Mouse (Mus musculus) C2C12 (cell line): ENCODE results near the gene Spata45. TPM values are rescaled to one million over a fixed set of nuclear protein-coding genes. Genes with fewer than 3 reads are reported as not detected.

ENCODE experiments used
- H3K27me3 ChIP-seq: one replicate; pipeline ENCODE4 v1.6.1; 2011; ENCODE audit not compliant: control insufficient read depth, insufficient read depth, insufficient read length
- H3K36me3 ChIP-seq: one replicate; pipeline ENCODE4 v1.6.1; 2011; ENCODE audit not compliant: control insufficient read depth, insufficient read depth
- H3K4me3 ChIP-seq: one replicate; pipeline ENCODE4 v1.5.1; 2011; ENCODE audit warnings: mild to moderate bottlenecking, control low read depth; ENCODE audit not compliant: poor library complexity, insufficient read depth, severe bottlenecking
- H3K79me2 ChIP-seq: one replicate; pipeline ENCODE4 v1.6.1; 2011; ENCODE audit not compliant: control insufficient read depth, insufficient read depth
- H3K79me3 ChIP-seq: one replicate; pipeline ENCODE4 v1.6.1; 2011; ENCODE audit warnings: low read depth, control low read depth
- H3ac ChIP-seq: one replicate; pipeline ENCODE3; 2011; ENCODE audit warnings: low read depth; ENCODE audit not compliant: control insufficient read depth, insufficient read length
- CEBPB ChIP-seq: IDR thresholded peaks from one replicate; pipeline ENCODE4 v1.6.1; 2011; ENCODE audit warnings: low read depth, mild to moderate bottlenecking, control low read depth, moderate library complexity
- CTCF ChIP-seq: IDR thresholded peaks from one replicate; pipeline ENCODE4 v1.5.1; 2011; ENCODE audit not compliant: control insufficient read depth, insufficient read depth, insufficient read length
- FOSL1 ChIP-seq: IDR thresholded peaks from one replicate; pipeline ENCODE4 v1.8.0; 2011; ENCODE audit warnings: mild to moderate bottlenecking, low read length; ENCODE audit not compliant: poor library complexity, insufficient read depth, severe bottlenecking
- MAX ChIP-seq: IDR thresholded peaks from one replicate; pipeline ENCODE4 v1.6.1; 2011; ENCODE audit warnings: mild to moderate bottlenecking, control low read depth
- MYOD1 ChIP-seq: IDR thresholded peaks from one replicate; pipeline ENCODE4 v1.6.1; 2011; ENCODE audit warnings: low read depth; ENCODE audit not compliant: control insufficient read depth, insufficient read length
- MYOG ChIP-seq: IDR thresholded peaks from one replicate; pipeline ENCODE4 v1.6.1; 2011; ENCODE audit not compliant: control insufficient read depth, insufficient read length; ENCODE audit errors: extremely low read depth
- USF1 ChIP-seq: IDR thresholded peaks from one replicate; pipeline ENCODE4 v1.6.1; 2011; ENCODE audit warnings: low read depth, mild to moderate bottlenecking, control low read depth, moderate library complexity
- long read RNA-seq, 2 experiments: library from polyadenylated mRNA; unstranded; transcript quantifications; one replicate each; pipeline ENCODE4 v2.0.0; 2019 to 2020
- polyA plus RNA-seq: library from polyadenylated mRNA; unstranded; fragments of >200 nt; fragmentation: generic; extraction: Trizol; gene quantifications from one replicate; pipeline ENCODE4 v1.2.1, GENCODE M21; 2012; ENCODE audit warnings: missing spikeins

Gene Spata45
- not detected for polyA plus RNA-seq
- long read RNA-seq, experiment 1, result 0 reads
- long read RNA-seq, experiment 2, result 0 reads

DNA sequence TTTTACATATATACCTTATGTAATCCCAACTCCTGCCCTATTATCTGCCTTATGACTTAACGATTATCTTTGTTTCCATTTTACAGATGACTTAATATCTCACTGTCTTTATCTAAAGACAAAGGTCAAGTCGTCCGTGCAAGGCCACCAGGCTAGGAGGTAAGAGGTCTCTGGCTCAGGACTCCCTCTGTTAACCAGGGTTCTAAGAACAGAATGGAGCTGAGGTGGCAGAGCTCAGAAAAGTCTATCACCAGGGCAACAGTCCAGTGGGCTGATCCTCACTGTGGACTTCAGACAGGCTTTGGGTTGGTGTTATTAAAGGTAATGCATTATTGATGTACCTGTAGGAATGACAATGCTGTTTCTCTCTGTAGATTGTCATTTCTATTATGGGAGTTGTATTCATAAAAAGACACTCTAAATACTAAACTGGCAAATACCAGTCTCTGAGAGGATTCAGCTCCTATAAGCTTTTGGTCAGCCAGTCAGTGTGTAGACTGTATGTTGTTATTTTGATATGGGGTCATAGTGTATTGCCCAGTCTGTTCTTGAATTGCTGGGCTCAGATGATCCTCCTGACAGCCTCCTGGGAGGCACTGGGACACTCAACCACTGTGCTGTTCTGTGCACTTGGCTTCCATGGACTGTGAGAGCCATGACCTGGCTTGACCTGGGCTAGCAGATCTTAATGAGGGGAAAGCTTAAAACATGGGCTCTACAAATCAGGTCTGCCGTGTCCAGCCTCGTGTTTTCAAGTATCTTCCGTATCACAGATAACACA lies at the start of gene Spata45:
Gene Spata45, plus strand, starts transcription at position 86 of the 781 bp plus-strand sequence.
- H3K79me2 ChIP-seq, result no peaks in the 10 kb centered on the region
- no peaks in the 10 kb centered on the region for H3K27me3 ChIP-seq
- H3K36me3 ChIP-seq, result no peaks in the 10 kb centered on the region
- H3ac ChIP-seq, result no peak within 1 kb of the TSS
- no peaks in the 10 kb centered on the region for H3K79me3 ChIP-seq
- H3K4me3 ChIP-seq, result no peak within 1 kb of the TSS
- TF ChIP-seq CEBPB (no peak), MYOG (no peak), FOSL1 (no peak), MAX (no peak), CTCF (no peak), MYOD1 (no peak), USF1 (no peak)

DNA sequence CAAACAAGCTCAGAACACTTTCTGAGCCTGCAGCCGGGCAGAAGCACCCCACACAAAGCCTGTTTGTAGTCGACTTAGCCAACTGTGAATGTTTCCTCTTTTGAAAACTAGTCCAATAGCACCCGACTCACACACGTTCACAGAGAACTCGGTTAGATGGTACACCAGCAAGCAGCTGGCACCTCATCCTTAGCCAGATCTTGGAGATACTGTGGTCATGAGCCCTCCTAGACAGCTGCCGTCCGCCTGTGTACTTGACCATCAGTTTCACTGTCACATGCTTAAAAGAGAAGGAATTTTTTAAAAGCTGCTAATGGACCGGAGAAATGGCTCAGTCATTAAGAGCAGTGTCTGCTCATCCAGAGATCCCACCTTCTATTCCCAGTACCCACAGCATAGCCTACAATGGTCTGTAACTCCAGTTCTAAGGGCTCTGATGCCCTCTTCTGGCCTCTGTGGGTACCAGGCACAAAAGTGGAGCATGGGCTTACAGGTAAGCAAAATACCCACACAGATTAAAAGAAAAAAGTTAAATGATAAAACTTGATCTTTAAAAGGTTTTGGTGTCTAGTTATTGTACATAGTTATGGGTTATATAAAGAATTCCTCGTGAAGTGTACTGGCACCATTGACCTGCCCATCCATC lies 46.9 kb upstream of the Spata45 start:
- Histone ChIP-seq H3K36me3 (no peaks in the 10 kb centered on the region), H3K79me3 (no peaks in the 10 kb centered on the region), H3K27me3 (no peaks in the 10 kb centered on the region), H3K79me2 (no peaks in the 10 kb centered on the region), H3ac (no peak overlapping the region), H3K4me3 (no peak overlapping the region)
- TF ChIP-seq MAX (no peak), MYOG (no peak), MYOD1 (no peak), FOSL1 (no peak), CTCF (no peak), CEBPB (no peak), USF1 (no peak)

DNA sequence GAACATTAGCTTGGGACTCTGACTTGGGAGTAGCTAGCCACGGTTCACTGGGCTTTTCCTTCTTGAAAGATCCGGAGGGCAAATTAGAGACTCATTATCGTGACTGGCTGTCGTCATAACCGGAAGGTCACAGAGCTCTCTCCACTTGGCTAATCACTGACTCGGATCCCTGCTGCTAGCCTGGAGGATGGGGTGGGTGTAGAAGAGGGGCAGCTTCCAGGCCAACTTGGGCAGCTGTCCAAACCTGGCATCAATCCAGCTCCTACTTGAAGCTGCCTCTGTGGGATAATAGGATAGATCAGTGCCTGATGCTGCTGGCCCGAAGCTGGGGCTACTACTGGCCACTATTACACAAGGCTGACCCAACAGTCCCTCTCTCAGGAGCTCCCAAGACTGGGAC lies 40.9 kb upstream of the Spata45 start:
- Histone ChIP-seq H3K4me3 (no peak overlapping the region), H3K27me3 (no peaks in the 10 kb centered on the region), H3K36me3 (no peaks in the 10 kb centered on the region), H3K79me2 (no peaks in the 10 kb centered on the region), H3ac (no peak overlapping the region), H3K79me3 (no peaks in the 10 kb centered on the region)
- TF ChIP-seq USF1 (no peak), MYOG (no peak), MYOD1 (no peak), FOSL1 (no peak), MAX (no peak), CEBPB (no peak), CTCF (no peak)

DNA sequence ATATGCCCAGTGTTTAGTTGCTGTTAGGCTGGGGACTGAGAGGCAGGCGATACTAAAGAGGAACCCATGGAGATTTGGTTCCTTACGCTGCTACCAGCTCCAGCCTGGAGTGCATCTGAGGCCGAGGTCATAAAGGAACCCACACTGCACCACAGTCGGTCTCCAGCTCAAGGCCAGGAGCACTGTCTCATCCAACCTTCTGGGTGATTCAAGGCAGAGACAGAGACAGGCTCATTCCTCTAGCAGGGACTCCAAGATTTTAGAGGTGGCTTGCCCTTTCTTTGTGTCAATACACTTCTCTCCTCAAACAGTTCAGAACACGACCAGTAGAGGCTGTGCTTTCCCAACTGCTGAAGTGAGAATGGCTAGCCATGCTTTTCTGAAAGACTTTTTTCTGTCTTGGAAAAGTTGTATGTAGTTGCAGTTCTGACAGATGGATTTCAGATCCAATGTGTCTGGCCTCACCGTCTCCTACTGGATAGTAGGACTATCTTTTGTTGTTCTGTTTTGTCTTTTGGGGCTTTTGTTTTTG lies 40.0 kb upstream of the Spata45 start:
- Histone ChIP-seq H3K27me3 (no peaks in the 10 kb centered on the region), H3K36me3 (no peaks in the 10 kb centered on the region), H3K79me2 (no peaks in the 10 kb centered on the region), H3K4me3 (no peak overlapping the region), H3K79me3 (no peaks in the 10 kb centered on the region), H3ac (no peak overlapping the region)
- TF ChIP-seq USF1 (no peak), FOSL1 (no peak), CTCF (no peak), MYOG (no peak), CEBPB (no peak), MAX (no peak), MYOD1 (no peak)

DNA sequence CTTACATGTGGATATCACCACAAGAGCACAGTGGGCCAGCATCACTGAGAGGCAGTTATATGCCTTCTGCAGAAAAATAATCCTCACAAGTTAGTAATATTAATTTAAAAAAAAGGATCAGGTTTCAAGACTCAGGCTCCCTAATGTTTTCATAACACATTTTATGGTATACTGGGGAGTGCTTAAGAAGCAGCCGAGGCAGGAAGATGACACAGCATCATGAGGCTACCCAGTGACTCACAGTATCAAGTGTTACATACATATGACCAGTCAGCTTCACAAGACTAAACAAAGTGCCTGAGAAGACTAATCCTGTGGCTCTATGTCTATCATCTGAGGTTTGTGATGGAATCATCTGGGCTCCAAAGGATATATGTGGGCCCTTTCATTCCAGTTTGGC lies 38.4 kb upstream of the Spata45 start:
- H3K79me2 ChIP-seq, result no peaks in the 10 kb centered on the region
- no peak overlapping the region for H3ac ChIP-seq
- TF ChIP-seq FOSL1, result peak; percentile 18
- TF ChIP-seq CEBPB, result no peak
- peak; percentile 36 for TF ChIP-seq MYOD1
- no peak for TF ChIP-seq USF1
- TF ChIP-seq MYOG, result no peak
- TF ChIP-seq CTCF, result no peak
- TF ChIP-seq MAX, result peak; percentile 30
- H3K27me3 ChIP-seq, result no peaks in the 10 kb centered on the region
- no peaks in the 10 kb centered on the region for H3K79me3 ChIP-seq
- H3K36me3 ChIP-seq, result peaks cover 10% of the 10 kb centered on the region
- no peak overlapping the region for H3K4me3 ChIP-seq

DNA sequence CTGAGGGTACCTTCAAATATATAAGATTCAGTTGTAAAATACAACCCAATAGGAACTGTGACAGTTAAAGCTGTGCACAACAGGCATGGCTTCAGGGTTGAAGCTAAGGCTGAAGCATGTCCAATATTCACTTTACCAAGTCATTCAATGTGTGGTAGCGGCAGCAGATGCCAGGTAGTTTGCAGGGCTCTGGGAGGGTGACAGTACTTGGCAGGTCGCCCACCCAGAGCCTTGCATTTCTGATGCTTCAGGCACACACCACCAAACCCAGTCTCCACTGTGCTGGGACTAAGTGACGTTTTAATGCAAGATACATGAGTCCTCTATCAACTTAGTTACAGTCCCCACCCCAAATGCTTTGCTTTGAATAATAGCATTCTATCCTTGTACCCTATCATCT lies 35.8 kb upstream of the Spata45 start:
- Histone ChIP-seq H3K79me2 (no peaks in the 10 kb centered on the region), H3K4me3 (no peak overlapping the region), H3K36me3 (peaks cover 29% of the 10 kb centered on the region), H3K27me3 (no peaks in the 10 kb centered on the region), H3K79me3 (no peaks in the 10 kb centered on the region), H3ac (no peak overlapping the region)
- TF ChIP-seq MYOG (no peak), CEBPB (no peak), MYOD1 (no peak), FOSL1 (no peak), MAX (no peak)
